Mouse (Mus musculus): ENCODE measurements around the gene 2510009E07Rik. TPM values are rescaled to one million over a fixed set of nuclear protein-coding genes. Genes with fewer than 3 reads are reported as not detected.

Gene 2510009E07Rik
- polyA plus RNA-seq, 1 experiment from 2014 or later, result 45.4 TPM

GRCm38 (mm10) chr16:21610473-21610872 lies 84.0 kb downstream of the 2510009E07Rik start:
- 93% methylated on average over 4 of the region's 4 CpGs for WGBS
- Histone ChIP-seq H3K4me3 (replicated peaks; ENCODE audit: low read length) (no peak overlapping the region), H3K27me3 (ENCODE audit: control insufficient read depth, insufficient read depth, low read length) (no peaks in the 10 kb centered on the region), H3K9me3 (ENCODE audit: control insufficient read depth, low read length) (no peaks in the 10 kb centered on the region), H3K36me3 (replicated peaks; ENCODE audit: control insufficient read depth, insufficient read depth) (no peaks in the 10 kb centered on the region), H3K4me1 (replicated peaks; ENCODE audit: control insufficient read depth, insufficient read depth, low read length) (peaks cover 7% of the 10 kb centered on the region; the same call in 1 of the 2 replicates), H3K4me2 (replicated peaks) (no peak overlapping the region), H3K27ac (no peak overlapping the region), H3K9ac (no peak overlapping the region)
- ATAC-seq (ENCODE audit: low FRiP score), result no peak
- DNase-seq (ENCODE audit: low spot score), result no peak

DNA sequence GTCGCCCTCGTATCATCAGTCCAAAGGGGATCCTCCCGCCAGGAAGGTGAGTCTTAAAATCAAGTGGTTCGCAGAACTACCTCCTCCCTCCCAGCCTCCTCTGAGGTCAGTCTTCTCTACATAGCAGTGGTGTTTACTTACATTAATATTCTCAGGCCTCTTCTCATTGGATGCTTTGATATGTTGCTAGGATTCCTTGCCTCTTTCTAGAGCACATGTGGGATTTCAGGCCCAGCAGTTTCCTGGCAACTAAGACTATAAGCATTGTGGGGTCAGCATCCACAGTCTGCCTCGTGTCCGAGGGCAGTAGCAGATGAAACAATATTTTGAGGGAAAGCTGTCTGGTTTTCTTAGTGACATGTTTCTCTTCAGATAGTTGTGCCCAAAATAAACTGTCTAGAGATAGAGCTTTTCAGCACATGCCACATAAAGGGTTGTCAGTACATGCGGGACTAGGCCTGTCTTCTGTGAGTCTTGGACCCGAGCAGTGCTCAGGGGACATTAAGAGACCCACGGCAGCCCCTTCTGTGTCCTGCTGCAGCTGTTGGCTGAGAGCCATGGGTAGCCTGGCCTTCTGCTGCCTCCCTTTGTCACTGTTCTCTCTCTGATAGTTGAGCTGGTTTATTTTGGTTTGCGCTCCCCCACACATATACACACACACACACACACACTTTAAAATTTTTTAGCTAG lies 86.1 kb downstream of the 2510009E07Rik start:
- Histone ChIP-seq H3K9me3 (ENCODE audit: control insufficient read depth, low read length) (no peaks in the 10 kb centered on the region), H3K27me3 (ENCODE audit: control insufficient read depth, insufficient read depth, low read length) (no peaks in the 10 kb centered on the region), H3K4me2 (replicated peaks) (no peak overlapping the region), H3K4me1 (replicated peaks; ENCODE audit: control insufficient read depth, insufficient read depth, low read length) (peaks cover 7% of the 10 kb centered on the region; the same call in 1 of the 2 replicates), H3K9ac (no peak overlapping the region), H3K4me3 (replicated peaks; ENCODE audit: low read length) (no peak overlapping the region), H3K27ac (peak overlapping the region; percentile 28; the same call in 1 of the 2 replicates), H3K36me3 (replicated peaks; ENCODE audit: control insufficient read depth, insufficient read depth) (no peaks in the 10 kb centered on the region)
- 61% methylated on average over 10 of the region's 10 CpGs for WGBS
- no peak for DNase-seq (ENCODE audit: low spot score)
- peak; percentile 64; the same call in 1 of the 2 replicates for ATAC-seq (ENCODE audit: low FRiP score)

- no peak overlapping the region; the same call in 1 of the 2 replicates for H3K27ac ChIP-seq
- WGBS, result 80% methylated on average over 5 of the region's 5 CpGs
- no peaks in the 10 kb centered on the region for H3K9me3 ChIP-seq (ENCODE audit: control insufficient read depth, low read length)
- H3K36me3 ChIP-seq (replicated peaks; ENCODE audit: control insufficient read depth, insufficient read depth), result no peaks in the 10 kb centered on the region
- H3K4me1 ChIP-seq (replicated peaks; ENCODE audit: control insufficient read depth, insufficient read depth, low read length), result peaks cover 7% of the 10 kb centered on the region; the same call in 1 of the 2 replicates
- H3K4me2 ChIP-seq (replicated peaks), result no peak overlapping the region
- H3K9ac ChIP-seq, result no peak overlapping the region
- H3K4me3 ChIP-seq (replicated peaks; ENCODE audit: low read length), result no peak overlapping the region
- H3K27me3 ChIP-seq (ENCODE audit: control insufficient read depth, insufficient read depth, low read length), result no peaks in the 10 kb centered on the region
- DNase-seq (ENCODE audit: low spot score) (no peak), ATAC-seq (ENCODE audit: low FRiP score) (no peak)
Observed at GRCm38 (mm10) chr16:21607651-21608040, 86.8 kb downstream of the 2510009E07Rik start.

- ATAC-seq (ENCODE audit: low FRiP score) (no peak), DNase-seq (ENCODE audit: low spot score) (no peak)
Observed at GRCm38 (mm10) chr16:21607021-21607650, 87.3 kb downstream of the 2510009E07Rik start.

DNA sequence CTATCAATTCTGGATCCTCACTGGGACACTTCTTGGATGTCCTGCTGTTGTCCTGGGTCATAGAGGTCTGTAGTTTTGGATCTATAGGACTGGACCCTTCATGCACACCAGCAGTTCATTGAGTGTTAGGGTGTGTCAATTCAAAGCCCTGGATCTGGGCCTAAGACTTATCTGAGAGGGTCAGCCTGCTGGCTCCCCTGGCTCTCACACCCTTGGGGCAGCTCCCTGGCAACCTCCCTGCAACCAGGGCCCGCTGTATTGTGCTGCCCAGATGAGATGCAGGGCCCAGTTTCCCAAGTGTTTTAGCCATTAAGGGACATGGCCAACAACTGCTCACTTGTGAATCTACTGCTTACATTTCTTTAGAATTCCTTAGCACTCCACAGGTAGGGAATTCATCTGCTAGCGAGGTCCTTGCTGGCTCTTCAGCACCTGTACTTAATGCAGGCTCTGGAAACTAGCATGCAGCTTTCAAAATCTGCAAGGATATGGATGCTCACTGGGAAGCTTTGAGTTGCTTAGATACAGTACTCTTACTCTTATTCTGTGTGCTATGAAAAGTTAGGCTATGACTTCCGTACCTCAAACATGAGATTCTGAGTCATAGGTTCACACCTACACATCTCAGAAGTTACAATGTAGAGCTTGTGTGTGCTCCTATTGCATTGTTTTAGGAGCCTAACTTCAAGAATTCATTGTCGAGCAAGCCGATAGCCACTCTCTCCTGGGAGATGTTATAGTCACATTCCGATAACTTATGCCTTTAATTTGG lies 88.0 kb downstream of the 2510009E07Rik start:
- H3K4me1 ChIP-seq (replicated peaks; ENCODE audit: control insufficient read depth, insufficient read depth, low read length), result peaks cover 7% of the 10 kb centered on the region; the same call in 1 of the 2 replicates
- no peak overlapping the region for H3K9ac ChIP-seq
- H3K4me3 ChIP-seq (replicated peaks; ENCODE audit: low read length), result no peak overlapping the region
- no peak overlapping the region for H3K27ac ChIP-seq
- 83% methylated on average over 6 of the region's 6 CpGs for WGBS
- no peak for DNase-seq (ENCODE audit: low spot score)
- ATAC-seq (ENCODE audit: low FRiP score), result no peak
- no peaks in the 10 kb centered on the region for H3K36me3 ChIP-seq (replicated peaks; ENCODE audit: control insufficient read depth, insufficient read depth)
- no peaks in the 10 kb centered on the region for H3K9me3 ChIP-seq (ENCODE audit: control insufficient read depth, low read length)
- H3K27me3 ChIP-seq (ENCODE audit: control insufficient read depth, insufficient read depth, low read length), result no peaks in the 10 kb centered on the region
- no peak overlapping the region for H3K4me2 ChIP-seq (replicated peaks)

More at GRCm38 (mm10) chr16:21607021-21607650, 87.3 kb downstream of the 2510009E07Rik start:
- H3K4me2 ChIP-seq (replicated peaks), result no peak overlapping the region
- H3K27ac ChIP-seq, result no peak overlapping the region; the same call in 1 of the 2 replicates
- H3K9ac ChIP-seq, result no peak overlapping the region
- H3K27me3 ChIP-seq (ENCODE audit: control insufficient read depth, insufficient read depth, low read length), result no peaks in the 10 kb centered on the region
- no peak overlapping the region for H3K4me3 ChIP-seq (replicated peaks; ENCODE audit: low read length)
- H3K4me1 ChIP-seq (replicated peaks; ENCODE audit: control insufficient read depth, insufficient read depth, low read length), result peaks cover 7% of the 10 kb centered on the region; the same call in 1 of the 2 replicates
- no peaks in the 10 kb centered on the region for H3K36me3 ChIP-seq (replicated peaks; ENCODE audit: control insufficient read depth, insufficient read depth)
- WGBS, result 81% methylated on average over 8 of the region's 8 CpGs
- no peaks in the 10 kb centered on the region for H3K9me3 ChIP-seq (ENCODE audit: control insufficient read depth, low read length)

DNA sequence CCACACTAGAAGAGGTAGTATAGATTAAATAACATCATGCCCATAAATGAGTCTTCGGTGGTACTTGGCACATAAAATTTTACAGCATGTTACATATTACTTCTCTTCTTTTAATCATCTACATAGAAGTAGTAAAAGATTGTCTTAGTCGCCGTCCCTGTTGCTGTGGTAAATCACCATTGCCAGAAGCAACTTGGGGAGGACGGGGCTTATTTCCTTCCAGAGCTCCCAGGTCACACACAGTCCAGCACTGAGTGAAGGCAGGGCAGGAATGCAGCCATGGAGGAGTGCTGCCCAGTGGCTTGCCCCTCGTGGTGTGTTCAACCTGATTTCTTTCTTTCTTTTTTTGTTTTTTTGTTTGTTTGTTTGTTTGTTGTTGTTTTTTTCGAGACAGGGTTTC lies 90.1 kb downstream of the 2510009E07Rik start:
- Histone ChIP-seq H3K27ac (no peak overlapping the region), H3K4me1 (replicated peaks; ENCODE audit: control insufficient read depth, insufficient read depth, low read length) (peaks cover 7% of the 10 kb centered on the region; the same call in 1 of the 2 replicates), H3K9ac (no peak overlapping the region), H3K9me3 (ENCODE audit: control insufficient read depth, low read length) (no peaks in the 10 kb centered on the region), H3K36me3 (replicated peaks; ENCODE audit: control insufficient read depth, insufficient read depth) (no peaks in the 10 kb centered on the region), H3K4me2 (replicated peaks) (no peak overlapping the region), H3K27me3 (ENCODE audit: control insufficient read depth, insufficient read depth, low read length) (no peaks in the 10 kb centered on the region), H3K4me3 (replicated peaks; ENCODE audit: low read length) (no peak overlapping the region)
- DNase-seq (ENCODE audit: low spot score), result no peak
- WGBS, result 88% methylated on average over 6 of the region's 6 CpGs
- ATAC-seq (ENCODE audit: low FRiP score), result no peak

Other genes starting within 250 kb of the 2510009E07Rik start
- gene Ehhadh, start 93.1 kb upstream of the 2510009E07Rik start, polyA plus RNA-seq (2014; fragmentation: Nextera tagmentation; extraction: Ambion mirVana), result 2.0 and 2.2 TPM in 2 replicates
- 8.3 and 8.5 TPM in 2 replicates for gene Map3k13, start 99.7 kb upstream of the 2510009E07Rik start, polyA plus RNA-seq (2014; fragmentation: Nextera tagmentation; extraction: Ambion mirVana)

All from hindbrain, embryonic 14.5 days (tissue).